Mouse (Mus musculus) kidney, postnatal 0 days (tissue): ENCODE results near the gene Trpm3. TPM values are rescaled to one million over a fixed set of nuclear protein-coding genes. Genes with fewer than 3 reads are reported as not detected.

Experiments
- ATAC-seq: fragments of 200-750 bp; cut with Nextera tagmentation; replicated peaks from 2 replicates; pipeline ENCODE4 v1.8.0; 2017; ENCODE audit warnings: low read depth, moderate number of reproducible peaks, moderate TSS enrichment, moderate library complexity; ENCODE audit not compliant: low FRiP score
- DNase-seq: peaks from one replicate; pipeline ENCODE4 v3.0.0-alpha.2; 2016; ENCODE audit warnings: low spot score
- H3K27ac ChIP-seq: fragments of 300-500 bp; sonication (generic); 2 replicates; pipeline ENCODE4 v1.5.1; 2014; ENCODE audit warnings: mild to moderate bottlenecking
- H3K27me3 ChIP-seq: fragments of 300-500 bp; sonication (generic); 2 replicates; pipeline ENCODE4 v1.6.1; 2014; ENCODE audit warnings: low read length, mixed read lengths; ENCODE audit not compliant: insufficient read depth
- H3K36me3 ChIP-seq: fragments of 300-500 bp; sonication (generic); 2 replicates; pipeline ENCODE4 v1.6.1; 2014; ENCODE audit warnings: low read length, mixed read lengths; ENCODE audit not compliant: insufficient read depth
- H3K4me1 ChIP-seq: fragments of 300-500 bp; sonication (generic); replicated peaks from 2 replicates; pipeline ENCODE4 v1.6.1; 2014; ENCODE audit warnings: antibody characterized with exemption, low read length, mixed read lengths; ENCODE audit not compliant: insufficient read depth
- H3K4me2 ChIP-seq: fragments of 300-500 bp; sonication (generic); 2 replicates; pipeline ENCODE4 v1.6.1; 2014; ENCODE audit warnings: mild to moderate bottlenecking, low read length, moderate library complexity, mixed read lengths
- H3K4me3 ChIP-seq: fragments of 300-500 bp; sonication (generic); replicated peaks from 2 replicates; pipeline ENCODE4 v1.5.1; 2014; ENCODE audit warnings: low read depth, low read length
- H3K9ac ChIP-seq: fragments of 300-500 bp; sonication (generic); 2 replicates; pipeline ENCODE4 v1.6.1; 2014; ENCODE audit warnings: low read depth, low read length
- H3K9me3 ChIP-seq: fragments of 300-500 bp; sonication (generic); replicated peaks from 2 replicates; pipeline ENCODE4 v1.6.1; 2016; ENCODE audit warnings: low read length, inconsistent platforms, mixed read lengths
- CTCF ChIP-seq: IDR thresholded peaks from 2 replicates; pipeline ENCODE4 v1.5.1; 2016; ENCODE audit warnings: antibody characterized with exemption, low read depth, mild to moderate bottlenecking, moderate library complexity
- WGBS: fragments of 180-500 bp; shearing (Covaris S2); extraction: QIAGEN DNeasy Blood & Tissue Kit; methylation state at CpG from one replicate; pipeline ENCODE4 v1.1.7; 2014; 5-methylcytosine and 5-hydroxymethylcytosine counted together
- polyA plus RNA-seq: library from polyadenylated mRNA; unstranded; fragments of >200 nt; fragmentation: Nextera tagmentation; extraction: Ambion mirVana; gene quantifications from 2 replicates; pipeline ENCODE4 v1.2.1, GENCODE M21; 2015

Gene Trpm3
- polyA plus RNA-seq, 1 experiment from 2014 or later, result 2.1 TPM

- 87% methylated on average over 3 of the region's 3 CpGs for WGBS
- H3K4me3 ChIP-seq, result no peak overlapping the region
- H3K4me1 ChIP-seq, result no peaks in the 10 kb centered on the region
- DNase-seq (no peak), ATAC-seq (no peak)
- no peaks in the 10 kb centered on the region for H3K36me3 ChIP-seq
- no peak overlapping the region for H3K4me2 ChIP-seq
- no peaks in the 10 kb centered on the region for H3K9me3 ChIP-seq
- no peak overlapping the region for H3K9ac ChIP-seq
- no peak for TF ChIP-seq CTCF
- no peaks in the 10 kb centered on the region for H3K27me3 ChIP-seq
- H3K27ac ChIP-seq, result no peak overlapping the region
These were observed 279.4 kb downstream of the Trpm3 start for GRCm38 (mm10) chr19:22418239-22418638.

- H3K27ac ChIP-seq, result no peak overlapping the region
- DNase-seq (no peak), ATAC-seq (no peak)
- H3K27me3 ChIP-seq, result no peaks in the 10 kb centered on the region
- TF ChIP-seq CTCF, result no peak
- H3K9me3 ChIP-seq, result no peaks in the 10 kb centered on the region
- H3K4me1 ChIP-seq, result no peaks in the 10 kb centered on the region
- WGBS, result 86% methylated on average over 2 of the region's 2 CpGs
- H3K4me2 ChIP-seq, result no peak overlapping the region
- no peaks in the 10 kb centered on the region for H3K36me3 ChIP-seq
- no peak overlapping the region for H3K4me3 ChIP-seq
- no peak overlapping the region for H3K9ac ChIP-seq
These were observed 298.4 kb downstream of the Trpm3 start for GRCm38 (mm10) chr19:22437207-22437606.

- ATAC-seq (no peak), DNase-seq (peak; percentile 33)
- no peak overlapping the region for H3K27ac ChIP-seq
- 4% methylated on average over 18 of the region's 18 CpGs for WGBS
- H3K4me2 ChIP-seq, result peak overlapping the region; percentile 65
- H3K27me3 ChIP-seq, result no peaks in the 10 kb centered on the region
- H3K4me3 ChIP-seq, result peak overlapping the region; percentile 26
- 0 out of 2 replicates have a peak, but pooled peaks have one; percentile 8 for TF ChIP-seq CTCF
- H3K9me3 ChIP-seq, result no peaks in the 10 kb centered on the region
- H3K9ac ChIP-seq, result no peak overlapping the region
- no peaks in the 10 kb centered on the region for H3K36me3 ChIP-seq
- H3K4me1 ChIP-seq, result peaks cover 8% of the 10 kb centered on the region; the same call in 1 of the 2 replicates
These were observed 308.8 kb downstream of the Trpm3 start for GRCm38 (mm10) chr19:22447418-22448339.

GRCm38 (mm10) chr19:22448340-22449288, 309.8 kb downstream of the Trpm3 start:
- H3K36me3 ChIP-seq, result no peaks in the 10 kb centered on the region
- no peak; the same call in 1 of the 2 replicates for ATAC-seq
- H3K9ac ChIP-seq, result no peak overlapping the region
- H3K27ac ChIP-seq, result no peak overlapping the region
- peak overlapping the region; percentile 65 for H3K4me2 ChIP-seq
- peaks cover 8% of the 10 kb centered on the region; the same call in 1 of the 2 replicates for H3K4me1 ChIP-seq
- no peaks in the 10 kb centered on the region for H3K27me3 ChIP-seq
- H3K9me3 ChIP-seq, result no peaks in the 10 kb centered on the region
- DNase-seq, result no peak
- no peak for TF ChIP-seq CTCF
- WGBS, result 28% methylated on average over 20 of the region's 20 CpGs
- peak overlapping the region; percentile 26 for H3K4me3 ChIP-seq

DNA sequence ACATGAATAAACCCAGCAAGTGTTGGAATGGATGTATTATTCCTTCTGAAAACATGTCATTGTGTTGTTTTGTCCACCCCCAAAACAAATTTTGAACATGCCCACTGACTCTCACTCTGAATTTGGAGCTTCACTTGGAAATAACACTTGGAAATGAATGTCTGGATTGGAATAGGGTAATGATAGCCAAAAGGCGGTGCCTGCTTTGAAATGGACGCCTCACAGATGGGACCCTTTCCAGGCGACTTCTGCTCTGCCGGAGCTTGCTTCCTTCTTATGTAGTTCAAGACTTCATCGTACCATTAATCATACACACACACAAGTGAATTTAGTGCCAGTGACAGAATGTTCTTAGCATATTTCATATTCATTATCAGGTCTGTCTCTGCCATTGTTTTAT, 312.4 kb downstream of the Trpm3 start:
- Histone ChIP-seq H3K9me3 (no peaks in the 10 kb centered on the region), H3K9ac (no peak overlapping the region), H3K4me3 (no peak overlapping the region), H3K27me3 (no peaks in the 10 kb centered on the region), H3K4me1 (peaks cover 8% of the 10 kb centered on the region; the same call in 1 of the 2 replicates), H3K27ac (no peak overlapping the region), H3K36me3 (no peaks in the 10 kb centered on the region), H3K4me2 (no peak overlapping the region)
- 63% methylated on average over 5 of the region's 5 CpGs for WGBS
- no peak for TF ChIP-seq CTCF
- DNase-seq (no peak), ATAC-seq (no peak)

- no peak for TF ChIP-seq CTCF
- no peak overlapping the region for H3K27ac ChIP-seq
- WGBS, result 81% methylated on average over 2 of the region's 2 CpGs
- H3K36me3 ChIP-seq, result no peaks in the 10 kb centered on the region
- ATAC-seq (no peak), DNase-seq (no peak)
- H3K27me3 ChIP-seq, result no peaks in the 10 kb centered on the region
- no peak overlapping the region for H3K9ac ChIP-seq
- H3K4me1 ChIP-seq, result no peaks in the 10 kb centered on the region
- H3K9me3 ChIP-seq, result no peaks in the 10 kb centered on the region
- H3K4me3 ChIP-seq, result no peak overlapping the region
- H3K4me2 ChIP-seq, result no peak overlapping the region
These were observed 318.1 kb downstream of the Trpm3 start for GRCm38 (mm10) chr19:22456935-22457334.
